Mouse (Mus musculus): ENCODE measurements around the gene Hspa5.
"Not testable (repeated sequence)": the region's sequence is repeated elsewhere in the genome, so short reads cannot be mapped to it uniquely, and the experiment has no call there.

The Hspa5 gene

DNA sequence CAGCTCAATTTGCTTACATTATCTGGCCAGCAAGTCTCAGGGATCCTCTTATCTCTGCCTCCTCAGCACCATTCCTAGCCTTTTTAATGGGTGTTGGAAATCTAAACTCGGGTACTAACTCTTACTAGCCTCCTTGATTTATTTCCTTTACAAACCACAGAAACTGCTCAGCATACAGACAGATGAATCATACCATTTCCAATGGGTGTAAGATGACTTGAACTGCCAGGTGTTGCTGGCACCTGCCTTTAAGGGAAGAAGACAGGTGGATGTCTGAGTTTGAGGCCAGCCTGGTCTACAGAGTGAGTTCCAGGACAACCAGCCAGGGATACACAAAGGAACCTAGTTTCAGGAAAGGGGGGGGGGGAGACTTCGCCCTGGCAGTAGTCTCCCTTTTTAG lies 36.3 kb downstream of the Hspa5 start:
- DNase-seq (ENCODE audit: inconsistent ontology term): no peak

DNA sequence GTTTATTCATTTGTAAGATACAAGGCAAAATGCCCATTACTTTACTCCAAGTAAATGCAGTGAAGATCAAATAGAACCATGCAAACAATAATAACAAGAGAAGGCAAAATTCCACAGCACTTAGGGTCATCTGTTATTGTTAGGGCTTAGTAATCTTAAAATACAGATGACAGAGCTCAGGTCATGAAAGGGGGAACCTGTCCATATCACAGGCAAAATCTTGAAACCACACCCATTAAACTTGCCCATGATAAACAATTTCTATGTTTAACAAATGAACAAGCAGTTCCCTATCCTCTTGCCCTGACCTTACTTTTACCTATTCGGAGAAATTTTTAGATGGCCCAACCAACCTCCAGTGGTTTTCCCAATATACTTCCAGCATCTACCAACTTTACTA lies 37.8 kb downstream of the Hspa5 start:
- DNase-seq (ENCODE audit: inconsistent ontology term): no peak

DNA sequence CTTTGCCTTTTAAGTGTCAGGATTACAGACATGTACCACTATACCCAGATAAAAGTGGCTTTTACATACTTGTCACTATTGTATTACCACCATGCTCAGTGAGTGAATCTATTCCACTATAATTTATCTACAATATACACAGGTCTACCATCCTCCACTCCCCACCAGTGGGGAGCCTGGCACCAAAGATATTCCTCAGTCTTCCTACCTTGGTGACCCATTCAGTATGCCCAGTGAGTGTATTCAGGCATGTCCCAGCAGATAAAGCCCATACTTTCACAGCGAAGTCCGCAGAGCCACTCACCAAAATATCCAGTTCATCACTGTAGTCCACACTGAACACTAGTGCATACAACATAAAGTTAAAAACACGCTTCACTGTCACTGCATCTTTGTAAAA lies 39.0 kb downstream of the Hspa5 start:
- DNase-seq (ENCODE audit: inconsistent ontology term): no peak

DNA sequence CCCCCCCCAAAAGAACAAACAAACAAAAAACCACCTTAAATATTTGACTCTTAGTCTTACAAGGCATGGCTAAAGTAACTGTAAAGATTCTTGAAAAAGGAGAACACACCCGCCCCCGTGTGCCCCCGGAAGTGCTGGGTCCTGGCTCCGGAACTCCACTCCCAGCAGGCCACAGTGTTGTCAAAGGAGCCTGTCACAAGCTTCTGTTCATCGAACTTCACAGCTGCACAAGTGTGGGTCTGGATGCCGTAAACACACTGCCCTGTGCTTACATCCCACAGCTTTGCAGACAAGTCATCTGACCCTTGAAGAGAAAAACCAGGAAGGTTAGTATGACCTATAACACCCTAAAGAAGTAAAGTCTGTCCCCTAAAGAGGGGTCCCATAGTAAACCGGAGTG lies 40.9 kb downstream of the Hspa5 start:
- DNase-seq (ENCODE audit: inconsistent ontology term): no peak

DNA sequence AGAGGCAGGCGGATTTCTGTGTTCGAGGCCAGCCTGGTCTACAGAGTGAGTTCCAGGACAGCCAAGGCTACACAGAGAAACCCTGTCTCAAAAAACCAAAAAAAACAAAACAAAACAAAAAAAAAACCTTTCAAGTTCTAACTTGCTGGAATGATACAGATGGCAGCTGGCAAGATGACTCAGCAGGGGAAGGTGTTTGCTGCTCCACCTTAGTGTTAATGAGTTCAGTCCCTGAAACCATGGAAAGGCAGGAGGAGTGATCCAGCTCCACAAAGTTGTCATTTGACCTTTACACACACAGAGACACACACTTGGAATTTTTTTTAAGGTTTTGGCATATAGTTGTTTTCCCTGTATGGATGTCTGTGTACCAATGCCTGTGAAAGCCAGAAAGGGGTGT lies 44.1 kb downstream of the Hspa5 start:
- not testable (repeated sequence) for DNase-seq (ENCODE audit: inconsistent ontology term)

DNA sequence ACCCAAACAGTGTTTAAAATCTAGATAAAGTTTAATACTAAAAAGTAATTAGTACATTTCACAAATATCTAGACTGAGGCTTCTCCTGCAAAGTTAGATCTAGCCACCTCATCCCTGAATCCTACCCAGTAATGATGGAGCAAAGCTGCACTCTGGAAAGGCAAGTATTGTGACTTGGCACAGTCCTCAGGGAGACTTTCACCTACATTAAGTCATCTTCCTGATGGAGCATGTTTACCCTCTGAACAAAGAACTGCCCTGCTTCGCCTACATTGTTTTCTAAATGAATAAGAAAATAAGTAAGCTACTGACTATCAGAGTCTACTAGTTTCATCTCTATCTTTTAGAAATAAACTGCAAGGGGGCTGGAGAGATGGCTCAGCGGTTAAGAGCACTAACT lies 46.7 kb downstream of the Hspa5 start:
- DNase-seq (ENCODE audit: inconsistent ontology term): no peak

DNA sequence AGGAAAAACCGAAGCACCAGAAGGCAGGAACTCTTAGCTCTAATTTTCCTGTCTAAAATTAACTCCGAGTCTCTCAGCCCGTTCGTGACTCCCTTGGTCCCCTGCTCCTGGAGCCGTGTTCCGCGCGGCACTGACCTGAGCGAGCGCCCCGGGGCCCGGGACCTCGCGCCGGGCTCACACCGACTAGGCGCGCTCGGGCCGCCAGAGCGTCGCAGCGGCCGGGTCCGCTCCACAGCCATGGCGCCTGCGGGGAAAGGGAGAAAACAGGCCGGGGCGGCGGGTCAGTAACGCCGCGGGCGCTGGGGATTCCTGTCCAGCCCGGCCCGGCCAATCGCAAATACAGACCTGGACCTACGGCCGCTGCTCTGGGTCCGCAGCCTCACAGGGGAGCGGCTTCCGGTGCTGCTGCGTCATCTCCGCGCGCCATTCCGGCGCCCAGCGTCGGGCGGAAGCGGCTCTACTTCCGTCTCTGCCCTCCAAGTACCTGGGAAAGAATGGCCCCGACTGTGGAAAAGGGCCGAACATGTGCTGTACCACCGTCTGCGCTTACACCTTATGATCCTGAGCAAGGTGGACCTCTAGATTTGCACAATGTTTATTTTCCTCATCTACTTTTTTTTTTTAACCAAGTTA lies 54.2 kb downstream of the Hspa5 start, which contains the start of gene Fbxw2:
Gene Fbxw2 (minus strand): TSS at position 485 of the 633 bp plus-strand sequence.
- DNase-seq (ENCODE audit: inconsistent ontology term): peak; percentile 92

DNA sequence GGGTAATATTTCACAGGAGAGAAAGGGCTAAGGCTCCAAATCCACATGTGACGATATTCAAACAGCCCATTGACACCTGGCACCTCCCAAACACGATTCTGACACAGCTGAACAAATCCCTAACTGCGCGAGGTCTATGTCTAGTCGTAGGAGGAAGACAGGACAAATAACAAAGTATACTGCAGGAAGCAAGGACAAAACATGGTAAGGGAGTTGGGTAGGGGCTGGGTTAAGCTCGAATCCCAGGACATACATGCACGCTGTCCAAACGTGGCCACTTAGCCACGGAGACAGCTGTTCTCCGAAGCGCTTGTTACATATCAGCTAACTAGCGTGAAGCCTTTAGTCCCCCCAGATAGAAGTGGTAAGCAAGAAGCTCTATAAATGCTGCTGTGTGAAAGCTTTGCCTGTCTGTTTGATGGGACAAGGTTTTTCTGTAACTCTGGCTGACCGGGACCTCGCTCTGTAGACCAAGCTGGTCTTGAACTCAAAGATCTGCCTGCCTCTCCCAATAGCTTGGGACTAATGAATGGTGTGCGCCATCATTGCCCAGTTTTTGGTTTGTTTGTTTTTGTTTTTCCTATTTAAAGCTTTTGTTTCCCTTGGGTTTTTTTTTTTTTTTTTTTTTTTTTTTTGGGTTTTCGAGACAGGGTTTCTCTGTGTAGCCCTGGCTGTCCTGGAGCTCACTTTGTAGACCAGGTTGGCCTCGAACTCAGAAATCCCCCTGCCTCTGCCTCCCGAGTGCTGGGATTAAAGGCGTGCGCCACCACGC lies 54.9 kb downstream of the Hspa5 start:
- no peak for DNase-seq (ENCODE audit: inconsistent ontology term)
